Mouse (Mus musculus): ENCODE results near the gene Trf.
"Not testable (repeated sequence)": the region's sequence is repeated elsewhere in the genome, so short reads cannot be mapped to it uniquely, and the experiment has no call there.

The Trf gene

GRCm38 (mm10) chr9:103224721-103225120 is 5.5 kb downstream of the Trf start:
- DNase-seq (ENCODE audit: low spot score) = no peak

- DNase-seq (ENCODE audit: low spot score) = no peak
These were observed 16.0 kb downstream of the Trf start for GRCm38 (mm10) chr9:103214281-103214680.

- DNase-seq (ENCODE audit: low spot score) = no peak
These were observed 16.6 kb downstream of the Trf start for GRCm38 (mm10) chr9:103213631-103214030.

GRCm38 (mm10) chr9:103212654-103213420 is 17.4 kb downstream of the Trf start:
- no peak for DNase-seq (ENCODE audit: low spot score)

- no peak for DNase-seq (ENCODE audit: low spot score)
These were observed 21.3 kb downstream of the Trf start for GRCm38 (mm10) chr9:103208802-103209423.

GRCm38 (mm10) chr9:103207846-103208245 is 22.4 kb downstream of the Trf start:
- DNase-seq (ENCODE audit: low spot score) = peak; percentile 89

GRCm38 (mm10) chr9:103205786-103206185 is 24.5 kb downstream of the Trf start:
- DNase-seq (ENCODE audit: low spot score) = no peak

- peak; percentile 94 for DNase-seq (ENCODE audit: low spot score)
These were observed 28.5 kb downstream of the Trf start, which contains the start of gene Srprb for GRCm38 (mm10) chr9:103201561-103202260. TSS of gene Srprb (minus strand) at chr9:103202137.

- DNase-seq (ENCODE audit: low spot score) = no peak
These were observed 41.8 kb downstream of the Trf start for GRCm38 (mm10) chr9:103188416-103188815.

GRCm38 (mm10) chr9:103186747-103187146 is 43.5 kb downstream of the Trf start:
- no peak for DNase-seq (ENCODE audit: low spot score)

- DNase-seq (ENCODE audit: low spot score) = no peak
These were observed 44.3 kb downstream of the Trf start for GRCm38 (mm10) chr9:103185946-103186345.

GRCm38 (mm10) chr9:103184855-103185254 is 45.4 kb downstream of the Trf start:
- no peak for DNase-seq (ENCODE audit: low spot score)

GRCm38 (mm10) chr9:103181886-103182285 is 48.4 kb downstream of the Trf start:
- no peak for DNase-seq (ENCODE audit: low spot score)

- peak; percentile 72 for DNase-seq (ENCODE audit: low spot score)
These were observed 49.3 kb downstream of the Trf start for GRCm38 (mm10) chr9:103180807-103181565.

- no peak for DNase-seq (ENCODE audit: low spot score)
These were observed 49.9 kb downstream of the Trf start for GRCm38 (mm10) chr9:103180303-103180702.

GRCm38 (mm10) chr9:103175692-103176091 is 54.6 kb downstream of the Trf start:
- DNase-seq (ENCODE audit: low spot score) = no peak

- no peak for DNase-seq (ENCODE audit: low spot score)
These were observed 55.3 kb downstream of the Trf start for GRCm38 (mm10) chr9:103174771-103175519.

GRCm38 (mm10) chr9:103168771-103169170 is 61.5 kb downstream of the Trf start:
- no peak for DNase-seq (ENCODE audit: low spot score)

GRCm38 (mm10) chr9:103168046-103168445 is 62.2 kb downstream of the Trf start:
- no peak for DNase-seq (ENCODE audit: low spot score)

- DNase-seq (ENCODE audit: low spot score) = no peak
These were observed 66.4 kb downstream of the Trf start for GRCm38 (mm10) chr9:103163806-103164205.

GRCm38 (mm10) chr9:103155158-103155557 is 75.1 kb downstream of the Trf start:
- DNase-seq (ENCODE audit: low spot score) = not testable (repeated sequence)
